Mouse (Mus musculus) right cerebral cortex, postnatal 14 days (tissue): ENCODE results near the gene Pdc.
"Not testable (repeated sequence)": the region's sequence is repeated elsewhere in the genome, so short reads cannot be mapped to it uniquely, and the experiment has no call there.

Experiments used
- DNase-seq: peaks from one replicate; pipeline ENCODE4 v3.0.0; 2022

Gene Pdc

GRCm38 (mm10) chr1:150319205-150319604 lies at the start of gene Pdc:
Pdc (plus strand) TSS chr1:150319417.
- no peak for DNase-seq

- DNase-seq: not testable (repeated sequence)
Measured at GRCm38 (mm10) chr1:150294051-150294450, 25.2 kb upstream of the Pdc start.

GRCm38 (mm10) chr1:150307599-150307998 lies 11.6 kb upstream of the Pdc start:
- DNase-seq: no peak

- no peak for DNase-seq
Measured at GRCm38 (mm10) chr1:150335111-150335510, 15.9 kb downstream of the Pdc start.

- no peak for DNase-seq
Measured at GRCm38 (mm10) chr1:150360864-150361263, 41.6 kb downstream of the Pdc start.

GRCm38 (mm10) chr1:150372895-150373294 lies 53.7 kb downstream of the Pdc start:
- DNase-seq: no peak

GRCm38 (mm10) chr1:150374247-150374646 lies 55.0 kb downstream of the Pdc start:
- DNase-seq: no peak
